Mouse (Mus musculus) kidney, postnatal 0 days (tissue): ENCODE results near the gene Zfhx3. TPM values are rescaled to one million over a fixed set of nuclear protein-coding genes. Genes with fewer than 3 reads are reported as not detected.

ENCODE experiments used
- ATAC-seq: fragments of 200-750 bp; cut with Nextera tagmentation; replicated peaks from 2 replicates; pipeline ENCODE4 v1.8.0; 2017; ENCODE audit warnings: low read depth, moderate number of reproducible peaks, moderate TSS enrichment, moderate library complexity; ENCODE audit not compliant: low FRiP score
- DNase-seq: peaks from one replicate; pipeline ENCODE4 v3.0.0-alpha.2; 2016; ENCODE audit warnings: low spot score
- H3K27ac ChIP-seq: fragments of 300-500 bp; sonication (generic); 2 replicates; pipeline ENCODE4 v1.5.1; 2014; ENCODE audit warnings: mild to moderate bottlenecking
- H3K27me3 ChIP-seq: fragments of 300-500 bp; sonication (generic); 2 replicates; pipeline ENCODE4 v1.6.1; 2014; ENCODE audit warnings: low read length, mixed read lengths; ENCODE audit not compliant: insufficient read depth
- H3K36me3 ChIP-seq: fragments of 300-500 bp; sonication (generic); 2 replicates; pipeline ENCODE4 v1.6.1; 2014; ENCODE audit warnings: low read length, mixed read lengths; ENCODE audit not compliant: insufficient read depth
- H3K4me1 ChIP-seq: fragments of 300-500 bp; sonication (generic); replicated peaks from 2 replicates; pipeline ENCODE4 v1.6.1; 2014; ENCODE audit warnings: antibody characterized with exemption, low read length, mixed read lengths; ENCODE audit not compliant: insufficient read depth
- H3K4me2 ChIP-seq: fragments of 300-500 bp; sonication (generic); 2 replicates; pipeline ENCODE4 v1.6.1; 2014; ENCODE audit warnings: mild to moderate bottlenecking, low read length, moderate library complexity, mixed read lengths
- H3K4me3 ChIP-seq: fragments of 300-500 bp; sonication (generic); replicated peaks from 2 replicates; pipeline ENCODE4 v1.5.1; 2014; ENCODE audit warnings: low read depth, low read length
- H3K9ac ChIP-seq: fragments of 300-500 bp; sonication (generic); 2 replicates; pipeline ENCODE4 v1.6.1; 2014; ENCODE audit warnings: low read depth, low read length
- H3K9me3 ChIP-seq: fragments of 300-500 bp; sonication (generic); replicated peaks from 2 replicates; pipeline ENCODE4 v1.6.1; 2016; ENCODE audit warnings: low read length, inconsistent platforms, mixed read lengths
- CTCF ChIP-seq: IDR thresholded peaks from 2 replicates; pipeline ENCODE4 v1.5.1; 2016; ENCODE audit warnings: antibody characterized with exemption, low read depth, mild to moderate bottlenecking, moderate library complexity
- WGBS: fragments of 180-500 bp; shearing (Covaris S2); extraction: QIAGEN DNeasy Blood & Tissue Kit; methylation state at CpG from one replicate; pipeline ENCODE4 v1.1.7; 2014; 5-methylcytosine and 5-hydroxymethylcytosine counted together
- polyA plus RNA-seq: library from polyadenylated mRNA; unstranded; fragments of >200 nt; fragmentation: Nextera tagmentation; extraction: Ambion mirVana; gene quantifications from 2 replicates; pipeline ENCODE4 v1.2.1, GENCODE M21; 2015

Gene Zfhx3
- polyA plus RNA-seq, 1 experiment from 2014 or later: 5.0 TPM

GRCm38 (mm10) chr8:108739517-108739916, 797.1 kb downstream of the Zfhx3 start:
- DNase-seq: no peak
- H3K27me3 ChIP-seq: no peaks in the 10 kb centered on the region
- no peak overlapping the region for H3K4me2 ChIP-seq
- no peaks in the 10 kb centered on the region for H3K36me3 ChIP-seq
- 80% methylated on average over 6 of the region's 6 CpGs for WGBS
- H3K9me3 ChIP-seq: no peaks in the 10 kb centered on the region
- no peak overlapping the region for H3K9ac ChIP-seq
- TF ChIP-seq CTCF: no peak
- ATAC-seq: no peak
- no peak overlapping the region for H3K4me3 ChIP-seq
- H3K4me1 ChIP-seq: peaks cover 20% of the 10 kb centered on the region
- H3K27ac ChIP-seq: no peak overlapping the region

GRCm38 (mm10) chr8:108740443-108740842, 798.0 kb downstream of the Zfhx3 start:
- H3K36me3 ChIP-seq: no peaks in the 10 kb centered on the region
- no peaks in the 10 kb centered on the region for H3K27me3 ChIP-seq
- DNase-seq (no peak), ATAC-seq (no peak)
- no peak overlapping the region for H3K27ac ChIP-seq
- H3K4me1 ChIP-seq: peaks cover 20% of the 10 kb centered on the region
- no peaks in the 10 kb centered on the region for H3K9me3 ChIP-seq
- no peak overlapping the region for H3K9ac ChIP-seq
- WGBS: 89% methylated on average over 13 of the region's 13 CpGs
- H3K4me2 ChIP-seq: no peak overlapping the region
- no peak overlapping the region for H3K4me3 ChIP-seq
- TF ChIP-seq CTCF: no peak

- Histone ChIP-seq H3K27ac (no peak overlapping the region), H3K4me1 (peaks cover 14% of the 10 kb centered on the region), H3K27me3 (no peaks in the 10 kb centered on the region), H3K36me3 (no peaks in the 10 kb centered on the region), H3K9me3 (no peaks in the 10 kb centered on the region), H3K9ac (no peak overlapping the region), H3K4me3 (no peak overlapping the region), H3K4me2 (no peak overlapping the region)
- DNase-seq (no peak), ATAC-seq (no peak)
- 82% methylated on average over 4 of the region's 4 CpGs for WGBS
- TF ChIP-seq CTCF: no peak
These were observed 799.2 kb downstream of the Zfhx3 start for GRCm38 (mm10) chr8:108741651-108742050.

DNA sequence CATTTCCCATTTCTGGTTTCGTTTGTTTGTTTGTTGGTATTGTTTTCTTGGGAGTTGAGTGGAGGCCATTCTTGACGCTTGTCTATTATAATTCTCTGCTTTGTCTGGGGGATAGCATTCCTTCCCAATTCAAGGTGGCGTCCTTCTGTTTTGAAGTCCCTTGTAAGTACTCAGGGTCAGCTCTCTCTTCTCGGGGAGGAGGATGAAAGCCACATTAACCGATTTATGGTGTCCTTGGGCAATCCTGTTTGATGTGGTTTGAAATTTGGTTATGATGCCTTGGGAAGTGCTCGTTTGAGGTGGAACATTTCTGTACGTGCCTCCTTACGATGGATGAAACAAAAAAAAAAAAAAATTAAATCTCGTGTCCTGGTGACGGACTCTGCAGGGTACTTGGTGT, 800.0 kb downstream of the Zfhx3 start:
- Histone ChIP-seq H3K9me3 (no peaks in the 10 kb centered on the region), H3K9ac (no peak overlapping the region), H3K27ac (no peak overlapping the region), H3K4me1 (peaks cover 6% of the 10 kb centered on the region), H3K4me3 (no peak overlapping the region), H3K36me3 (no peaks in the 10 kb centered on the region), H3K4me2 (no peak overlapping the region), H3K27me3 (no peaks in the 10 kb centered on the region)
- ATAC-seq (no peak), DNase-seq (no peak)
- no peak for TF ChIP-seq CTCF
- 83% methylated on average over 10 of the region's 10 CpGs for WGBS

DNA sequence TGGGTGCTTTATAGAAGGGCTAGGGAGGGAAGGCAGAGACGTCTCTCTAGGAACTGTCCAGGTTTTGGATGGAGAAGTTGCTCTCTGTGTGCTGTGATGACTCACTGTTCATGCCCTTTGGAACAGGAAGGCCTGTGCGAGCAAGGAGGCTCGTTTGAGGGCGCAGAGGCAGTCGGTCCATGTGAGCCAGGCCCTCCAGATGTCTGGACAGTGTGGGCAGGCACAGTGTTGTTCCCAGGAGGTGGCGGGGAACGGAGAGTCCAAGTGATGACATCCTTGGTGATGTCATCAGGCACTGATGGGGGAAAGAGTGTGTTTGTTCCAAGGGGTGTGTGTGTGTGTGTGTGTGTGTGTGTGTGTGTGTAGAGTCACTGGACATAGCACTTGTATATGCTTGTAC, 800.8 kb downstream of the Zfhx3 start:
- no peak overlapping the region for H3K27ac ChIP-seq
- no peaks in the 10 kb centered on the region for H3K9me3 ChIP-seq
- 62% methylated on average over 7 of the region's 7 CpGs for WGBS
- H3K4me3 ChIP-seq: no peak overlapping the region
- no peaks in the 10 kb centered on the region for H3K36me3 ChIP-seq
- H3K27me3 ChIP-seq: no peaks in the 10 kb centered on the region
- peaks cover 6% of the 10 kb centered on the region for H3K4me1 ChIP-seq
- ATAC-seq (0 out of 2 replicates have a peak, but pooled peaks have one; percentile 40), DNase-seq (no peak)
- no peak overlapping the region for H3K4me2 ChIP-seq
- H3K9ac ChIP-seq: no peak overlapping the region
- no peak for TF ChIP-seq CTCF

DNA sequence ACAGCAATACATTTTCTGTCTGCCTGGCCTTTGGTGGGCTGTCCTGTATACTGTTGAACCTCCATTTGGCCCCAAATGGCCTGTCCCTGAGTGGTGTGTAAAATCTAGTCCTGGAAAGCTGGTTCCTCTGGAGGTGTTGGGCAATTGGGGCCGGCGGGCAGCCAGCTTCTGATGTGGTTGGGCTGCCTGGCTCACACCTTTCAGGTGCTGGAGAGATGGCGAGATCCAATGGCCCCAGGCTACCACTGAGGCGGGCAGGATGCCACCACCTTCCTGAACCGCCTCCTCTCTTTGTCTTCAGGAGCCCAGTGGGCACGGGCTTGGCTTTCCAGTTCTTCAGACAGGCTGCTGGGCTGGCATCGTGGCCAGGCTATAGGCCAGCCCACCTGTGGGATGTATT, 803.1 kb downstream of the Zfhx3 start:
- Histone ChIP-seq H3K4me2 (no peak overlapping the region), H3K36me3 (no peaks in the 10 kb centered on the region), H3K9me3 (no peaks in the 10 kb centered on the region), H3K27me3 (no peaks in the 10 kb centered on the region), H3K4me1 (peaks cover 15% of the 10 kb centered on the region), H3K9ac (no peak overlapping the region), H3K4me3 (no peak overlapping the region), H3K27ac (no peak overlapping the region)
- 82% methylated on average over 7 of the region's 7 CpGs for WGBS
- no peak for TF ChIP-seq CTCF
- DNase-seq (no peak), ATAC-seq (no peak)

GRCm38 (mm10) chr8:108748095-108748494, 805.7 kb downstream of the Zfhx3 start:
- ATAC-seq (no peak), DNase-seq (no peak)
- peaks cover 15% of the 10 kb centered on the region for H3K4me1 ChIP-seq
- peak overlapping the region; percentile 44 for H3K27ac ChIP-seq
- no peaks in the 10 kb centered on the region for H3K27me3 ChIP-seq
- TF ChIP-seq CTCF: no peak
- no peaks in the 10 kb centered on the region for H3K36me3 ChIP-seq
- H3K4me3 ChIP-seq: no peak overlapping the region
- H3K9ac ChIP-seq: no peak overlapping the region
- H3K9me3 ChIP-seq: no peaks in the 10 kb centered on the region
- H3K4me2 ChIP-seq: 0 out of 2 replicates have a peak overlapping the region, but pooled peaks have one; percentile 11
- WGBS: 60% methylated on average over 11 of the region's 11 CpGs
